Mouse (Mus musculus): Measurements from ENCODE around the gene Prune2.

Gene Prune2

DNA sequence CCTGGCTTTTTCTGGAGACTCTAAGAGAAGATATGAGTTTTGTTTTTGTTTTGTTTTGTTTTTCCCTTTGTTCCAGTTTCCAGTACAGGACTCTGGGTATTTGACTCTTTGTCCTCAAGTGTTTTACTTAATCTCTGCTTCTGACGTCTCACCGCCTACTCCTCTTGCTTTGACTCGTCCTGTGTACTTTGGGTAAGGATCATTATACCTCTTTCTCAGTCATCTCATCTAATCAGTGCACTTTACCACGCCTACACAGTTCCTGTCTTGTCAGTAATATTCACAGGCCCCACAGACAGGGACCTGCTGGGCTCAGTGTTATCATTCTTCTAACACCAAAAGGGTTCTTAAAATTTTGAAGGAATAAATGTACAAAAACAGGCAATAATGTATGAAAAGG, 312.8 kb downstream of the Prune2 start:
- DNase-seq: no peak

DNA sequence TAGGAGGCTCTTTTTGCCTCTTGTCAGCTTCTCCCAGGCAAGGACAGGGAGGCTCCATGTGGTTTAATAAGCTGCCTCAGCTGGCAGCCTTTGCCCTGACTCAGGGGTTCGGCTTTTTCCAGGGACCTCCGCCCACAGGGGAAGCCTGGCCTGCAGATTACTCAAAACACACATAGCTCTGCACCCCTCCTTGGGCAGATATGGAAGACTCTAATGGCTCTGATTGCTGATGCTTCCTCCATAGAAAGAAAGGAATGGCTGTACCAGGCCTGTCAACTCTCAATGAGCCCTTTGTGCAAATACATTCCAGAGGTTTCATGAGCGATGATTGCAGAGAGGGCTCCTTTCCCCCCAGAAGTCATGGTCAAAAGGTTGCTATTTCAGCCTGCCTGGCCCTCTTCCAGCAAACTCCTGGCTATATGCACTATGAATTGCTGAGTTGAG, 315.3 kb downstream of the Prune2 start:
- no peak for DNase-seq

DNA sequence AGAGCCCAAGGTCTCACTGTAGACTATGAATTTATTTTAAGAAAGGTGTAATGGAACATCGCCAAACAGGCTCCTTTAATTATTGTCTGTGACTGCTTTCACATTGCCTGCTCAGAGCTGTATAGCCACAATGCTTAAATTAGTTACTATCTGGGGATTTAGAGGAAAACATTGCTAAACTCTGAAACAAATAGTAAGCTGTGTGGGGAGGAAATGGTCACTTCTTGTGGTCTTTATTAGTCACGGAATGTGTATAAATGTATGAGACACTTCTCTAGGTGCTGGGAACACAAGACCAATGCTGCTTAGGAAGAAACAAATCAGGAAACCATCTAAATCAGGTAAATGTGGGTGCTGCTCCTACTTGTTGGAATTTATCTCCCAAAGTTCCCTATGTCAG, 317.1 kb downstream of the Prune2 start:
- DNase-seq: no peak
